Mouse (Mus musculus): ENCODE measurements around the gene 6030468B19Rik. TPM values are rescaled to one million over a fixed set of nuclear protein-coding genes. Genes with fewer than 3 reads are reported as not detected.
"Not testable (repeated sequence)": the region's sequence is repeated elsewhere in the genome, so short reads cannot be mapped to it uniquely, and the experiment has no call there.

6030468B19Rik gene
- total RNA-seq, 2 experiments from 2014 or later, result not detected

DNA sequence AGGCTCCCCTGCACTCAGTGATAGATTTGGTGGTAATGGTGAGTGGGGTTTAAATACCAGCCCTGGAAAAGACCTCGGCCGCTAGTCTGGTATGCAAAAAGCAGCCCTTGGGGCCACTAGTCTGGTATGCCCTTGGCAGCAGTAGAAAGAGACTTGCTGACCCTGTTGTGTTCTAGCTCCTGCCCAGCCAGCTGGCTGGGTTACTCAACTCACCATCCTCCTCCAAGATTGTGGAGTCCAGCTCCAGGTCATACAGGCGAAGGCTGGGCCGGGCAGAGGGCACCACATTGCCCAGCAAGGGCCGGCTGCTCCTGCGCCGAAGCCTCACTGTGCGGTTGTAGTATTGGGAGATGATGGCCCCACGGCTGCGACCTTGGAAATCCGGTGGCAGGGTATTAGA, 19.4 kb upstream of the 6030468B19Rik start:
- no peak for DNase-seq
- intact Hi-C loops (cut with DNase I; ENCODE audit: low total_unique reads), result no loop called here

DNA sequence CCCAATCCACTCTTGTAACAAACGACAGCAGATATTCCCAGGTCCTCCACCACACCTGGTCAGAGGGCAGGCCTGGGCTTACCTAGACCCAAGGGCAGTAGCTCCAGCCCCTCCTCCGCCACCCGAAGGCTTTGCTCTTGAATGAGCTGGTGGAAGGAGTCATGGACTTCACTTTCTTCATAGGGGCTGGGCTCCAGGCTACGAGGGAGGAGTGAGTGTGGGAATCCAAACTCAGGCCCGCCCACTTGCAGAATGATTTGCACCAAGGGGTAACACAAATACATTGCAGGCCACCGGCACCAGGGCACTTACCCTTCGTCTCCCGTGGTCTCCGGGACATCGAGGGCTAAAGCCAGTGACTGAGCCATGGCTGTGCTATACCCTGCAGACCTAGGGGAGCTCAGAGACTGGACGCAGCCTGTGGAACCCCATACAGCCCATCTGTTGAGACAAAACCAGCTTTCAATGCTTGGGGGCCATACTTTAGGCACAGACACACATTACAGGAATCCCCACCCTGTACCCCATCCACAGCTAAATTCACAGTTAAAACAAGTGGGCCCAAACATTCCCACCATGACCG, 18.5 kb upstream of the 6030468B19Rik start:
- DNase-seq, result no peak
- intact Hi-C loops (cut with DNase I; ENCODE audit: low total_unique reads), result no loop called here

DNA sequence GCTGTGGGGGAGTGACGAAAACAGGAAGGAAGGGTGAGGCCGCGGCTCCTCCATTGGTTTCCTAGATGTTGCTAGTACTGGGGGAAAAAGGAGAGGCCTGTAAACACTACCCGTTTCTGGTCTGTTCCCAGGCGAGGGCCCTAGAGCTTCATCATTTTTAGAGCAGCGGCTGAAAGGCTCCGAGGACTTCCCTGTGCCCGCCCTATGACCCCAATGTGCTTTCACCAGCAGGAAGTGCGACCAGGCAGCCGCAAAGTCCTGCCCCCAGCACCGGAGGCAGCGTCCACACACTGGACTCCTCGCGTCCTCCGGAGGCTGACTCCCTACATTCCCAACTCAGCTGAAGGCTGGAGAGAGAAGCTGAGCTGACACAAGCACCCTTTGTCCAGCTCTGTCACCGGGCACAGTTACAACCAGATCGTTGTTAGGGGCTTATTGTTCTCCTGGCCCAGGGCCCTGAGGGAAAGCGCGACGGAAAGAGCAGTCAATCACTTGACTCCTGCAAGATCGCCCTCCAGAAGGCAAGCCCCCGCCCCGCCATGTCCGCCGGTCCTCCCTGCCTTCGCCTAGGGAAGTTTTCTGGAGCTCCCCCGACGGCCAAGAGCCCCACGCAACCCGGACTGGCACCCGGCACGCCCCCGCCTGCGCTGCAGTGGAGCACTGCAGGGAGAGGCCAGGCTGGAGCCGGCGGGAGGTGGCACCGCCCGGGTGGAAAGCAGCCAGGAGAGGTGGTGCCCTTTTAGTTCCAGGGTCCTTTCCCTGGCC, 17.8 kb upstream of the 6030468B19Rik start:
- intact Hi-C loops (cut with DNase I; ENCODE audit: low total_unique reads), result no loop called here
- DNase-seq, result peak; percentile 75

DNA sequence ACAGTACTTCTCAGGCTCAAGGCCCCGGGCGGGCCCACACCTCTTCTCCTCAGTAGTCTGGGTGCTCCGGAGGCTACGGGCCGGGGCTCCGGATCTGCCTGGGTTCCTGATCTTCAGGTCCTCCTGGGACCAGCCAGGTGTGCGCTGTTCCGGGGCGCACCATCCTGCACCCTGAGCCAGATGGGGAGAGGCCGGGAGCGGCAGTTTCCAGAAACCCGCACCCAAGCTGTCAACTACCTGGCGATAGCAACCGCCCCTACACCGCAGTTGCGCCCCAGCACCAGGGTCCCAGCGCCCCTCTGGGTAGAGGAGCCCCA, 17.3 kb upstream of the 6030468B19Rik start:
- intact Hi-C loops (cut with DNase I; ENCODE audit: low total_unique reads), result no loop called here
- DNase-seq, result no peak

DNA sequence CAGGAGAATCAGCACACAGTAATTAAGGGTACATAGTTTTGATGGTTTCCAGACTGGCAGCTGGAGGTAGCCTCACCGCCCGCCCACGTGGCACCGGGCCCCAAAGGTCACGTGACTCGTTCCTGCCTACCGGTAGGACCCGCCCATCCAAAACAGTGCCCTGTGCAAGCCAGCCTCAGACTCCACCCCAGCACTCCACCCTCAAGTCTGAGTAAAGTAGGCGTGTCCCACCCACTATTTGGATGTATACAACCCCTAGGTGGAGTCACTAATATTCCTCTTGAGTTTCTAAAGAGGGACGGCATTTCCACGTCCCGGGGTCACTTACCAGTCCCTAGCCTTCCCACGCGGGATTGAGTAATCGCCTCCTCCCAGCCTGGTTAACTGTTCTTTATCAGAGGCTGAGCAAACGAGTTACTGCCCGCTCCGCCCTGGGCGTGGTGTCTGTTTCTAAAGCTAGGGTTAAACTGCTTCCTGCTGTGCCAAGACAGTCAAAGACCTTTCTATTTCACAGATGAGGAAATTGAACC, 16.8 kb upstream of the 6030468B19Rik start:
- intact Hi-C loops (cut with DNase I; ENCODE audit: low total_unique reads), result no loop called here
- peak; percentile 84 for DNase-seq

DNA sequence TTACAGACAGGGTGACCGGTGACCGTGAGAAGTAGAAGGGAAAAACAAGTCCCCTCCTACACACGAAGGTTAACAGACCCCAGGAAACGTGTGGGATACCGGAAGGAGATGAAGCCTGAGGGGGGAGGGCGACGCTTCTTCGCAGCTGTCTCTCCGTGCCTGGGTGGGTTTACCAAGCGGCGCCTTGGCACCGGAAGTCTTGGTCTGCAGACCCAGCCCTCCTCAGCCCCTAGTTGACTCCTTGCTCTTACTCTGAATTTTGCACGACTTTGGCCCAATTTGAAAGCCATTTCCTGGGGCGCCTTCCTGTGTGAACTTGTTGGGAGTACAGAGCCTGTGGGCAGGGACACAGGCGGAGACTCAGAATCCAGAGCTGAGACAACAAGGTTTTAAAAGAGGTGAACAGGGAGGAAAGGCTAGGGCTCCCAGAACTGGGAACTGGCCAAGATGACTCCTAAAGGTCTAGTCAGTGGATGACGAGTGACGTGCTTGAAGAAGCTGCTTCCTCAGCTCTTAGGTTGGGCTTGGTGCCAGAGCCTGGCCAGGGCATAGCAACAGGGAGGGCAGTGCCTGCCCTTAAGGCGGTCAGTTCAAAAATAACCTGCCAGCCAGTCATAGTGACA, 16.1 kb upstream of the 6030468B19Rik start:
- intact Hi-C loops (cut with DNase I; ENCODE audit: low total_unique reads), result no loop called here
- DNase-seq, result peak; percentile 71

DNA sequence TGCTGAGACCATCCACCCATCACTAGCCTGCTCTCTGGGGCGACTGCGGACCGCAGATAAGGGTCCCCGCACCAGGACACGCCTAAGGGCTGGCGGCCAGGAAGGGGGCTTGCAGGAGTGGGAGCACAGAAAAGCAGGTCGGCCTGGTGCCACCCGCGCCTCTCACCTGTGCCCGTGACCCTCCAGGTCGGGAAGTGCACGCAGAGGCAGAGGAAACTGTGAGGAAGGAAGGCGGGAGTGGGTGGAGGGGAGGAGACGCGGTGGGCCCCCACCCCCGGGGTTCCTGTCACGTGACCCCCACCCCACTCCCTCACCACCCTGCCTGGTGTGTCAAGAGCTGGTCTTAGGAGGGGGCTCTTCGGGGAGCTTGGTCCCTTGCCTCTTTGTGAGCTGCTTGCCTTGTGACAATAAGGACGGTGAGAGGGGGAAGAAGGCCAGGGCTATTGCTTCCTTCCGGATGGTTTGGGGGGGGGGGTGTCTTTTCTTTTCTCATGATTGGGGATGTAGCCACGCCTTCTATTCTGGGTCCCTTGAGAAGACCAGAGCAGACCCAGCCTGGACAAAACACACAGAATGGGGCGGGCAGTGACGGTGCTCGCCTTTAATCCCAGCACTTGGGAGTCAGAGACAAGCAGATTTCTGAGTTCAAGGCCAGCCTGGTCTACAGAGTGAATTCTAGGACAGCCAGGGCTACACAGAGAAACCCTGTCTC, 15.3 kb upstream of the 6030468B19Rik start, which contains the start of the genes Tmc8 and Tmc6:
Tmc8 (plus strand) TSS at position 84 of the 712 bp plus-strand sequence.
Tmc6 (minus strand) TSS at position 206 of the 712 bp plus-strand sequence.
- intact Hi-C loops (cut with DNase I; ENCODE audit: low total_unique reads), result no loop called here
- no peak for DNase-seq

DNA sequence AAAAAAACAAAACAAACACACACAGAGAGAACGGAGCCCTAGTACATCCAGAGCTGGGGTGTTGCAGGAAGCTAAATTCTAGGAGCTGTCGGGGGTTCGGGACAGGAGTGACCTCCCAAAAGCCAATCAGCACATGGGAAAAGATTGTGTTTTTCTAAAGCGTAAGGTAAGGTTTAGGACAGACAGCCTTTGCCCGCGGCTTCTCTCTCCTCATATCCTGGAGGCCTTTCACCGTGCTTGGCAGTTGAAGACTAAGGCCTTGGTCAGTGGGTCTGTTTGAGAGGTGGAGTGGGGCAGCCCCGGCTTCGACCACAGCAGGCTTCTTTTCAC, 14.8 kb upstream of the 6030468B19Rik start:
- intact Hi-C loops (cut with DNase I; ENCODE audit: low total_unique reads), result no loop called here
- DNase-seq, result no peak

DNA sequence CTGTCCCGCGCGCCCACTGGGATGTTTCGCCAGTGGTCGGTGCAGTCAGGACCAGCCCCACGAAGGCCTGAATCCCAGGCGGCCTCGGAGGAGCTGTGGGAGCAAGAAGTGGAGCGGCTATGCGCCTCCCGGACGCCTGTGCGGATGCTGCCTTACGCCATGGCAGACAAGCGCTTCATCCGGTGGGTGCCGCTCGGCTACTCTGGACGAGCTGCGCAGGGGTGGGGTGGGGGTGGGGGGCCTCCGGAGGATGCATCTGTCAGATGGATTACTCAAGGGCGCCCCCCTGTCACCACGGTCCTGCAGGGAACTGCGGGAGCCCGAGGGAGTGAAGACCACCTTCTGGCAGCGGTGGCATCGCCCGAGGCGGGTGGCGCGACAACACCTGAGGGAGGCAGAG, 14.4 kb upstream of the 6030468B19Rik start:
- intact Hi-C loops (cut with DNase I; ENCODE audit: low total_unique reads), result no loop called here
- DNase-seq, result peak; percentile 61

DNA sequence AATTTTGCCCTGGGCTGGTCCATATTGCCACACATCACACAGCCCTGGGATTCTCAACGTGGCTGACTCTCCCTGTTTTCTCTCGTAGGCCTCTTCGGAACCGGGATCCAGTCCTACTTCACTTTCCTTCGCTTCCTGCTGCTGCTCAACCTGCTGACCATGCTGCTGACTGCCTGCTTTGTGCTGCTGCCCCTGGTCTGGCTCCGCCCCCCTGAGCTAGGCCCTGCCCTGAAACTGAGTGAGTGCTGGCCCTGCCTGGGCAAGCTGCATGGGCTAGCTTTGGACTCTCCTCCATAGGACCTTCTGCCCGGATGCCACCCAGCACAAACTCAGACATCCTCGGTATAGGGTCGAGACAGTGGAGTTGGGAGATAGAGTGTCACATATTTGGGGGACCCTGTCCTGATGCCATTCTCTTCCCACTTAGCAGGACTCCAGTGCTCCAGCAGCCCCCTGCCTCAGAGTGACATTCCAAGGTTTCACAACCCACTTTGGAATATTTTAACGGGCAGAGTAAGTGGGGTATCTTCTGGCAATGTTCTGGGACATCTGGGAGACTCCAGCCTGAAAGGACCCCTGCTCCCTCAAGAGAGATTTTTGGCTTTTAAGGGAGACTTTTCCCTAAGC, 13.7 kb upstream of the 6030468B19Rik start:
- intact Hi-C loops (cut with DNase I; ENCODE audit: low total_unique reads), result no loop called here
- DNase-seq, result no peak

DNA sequence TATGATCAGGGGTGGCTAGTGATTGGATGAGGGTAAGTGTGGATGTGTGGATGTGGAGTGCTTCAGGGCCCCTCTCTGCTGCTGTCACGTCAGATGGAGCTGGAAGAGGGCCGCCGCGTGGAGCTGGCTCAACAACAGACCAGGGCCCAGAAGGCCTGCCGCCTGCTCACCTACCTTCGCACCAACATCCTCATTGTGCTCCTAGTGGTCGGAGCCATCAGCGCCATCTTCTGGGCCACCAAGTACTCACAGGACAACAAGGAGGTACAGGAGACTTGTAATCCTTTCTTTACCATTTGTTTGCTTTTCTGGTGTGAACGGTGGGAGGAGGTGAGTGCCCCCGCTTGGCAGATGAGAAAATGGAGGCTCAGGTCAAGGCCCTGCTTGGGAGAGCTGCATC, 11.2 kb upstream of the 6030468B19Rik start:
- intact Hi-C loops (cut with DNase I; ENCODE audit: low total_unique reads), result loop anchor here (5.0 kb wide), 1 partner anchor 74 kb away; no protein-coding TSS in a partner anchor
- peak; percentile 52 for DNase-seq

DNA sequence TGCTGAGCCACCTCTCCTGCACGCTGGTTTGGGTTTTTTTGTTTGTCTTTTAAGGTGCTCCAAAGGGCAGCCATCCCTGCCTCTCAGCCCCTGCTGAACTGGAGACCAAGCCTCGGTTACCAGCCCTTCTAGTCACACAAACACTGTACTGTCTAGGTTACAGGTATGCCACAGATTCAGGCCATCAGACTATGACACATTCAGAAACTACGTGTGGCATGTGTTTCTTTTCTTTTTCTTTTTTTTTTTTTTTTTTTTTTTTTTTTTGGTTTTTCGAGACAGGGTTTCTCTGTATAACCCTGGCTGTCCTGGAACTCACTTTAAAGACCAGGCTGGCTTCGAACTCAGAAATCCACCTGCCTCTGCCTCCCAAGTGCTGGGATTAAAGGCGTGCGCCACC, 9.0 kb upstream of the 6030468B19Rik start:
- not testable (repeated sequence) for DNase-seq
- intact Hi-C loops (cut with DNase I; ENCODE audit: low total_unique reads), result loop anchor here (5.0 kb wide), 1 partner anchor 76 kb away; no protein-coding TSS in a partner anchor

DNA sequence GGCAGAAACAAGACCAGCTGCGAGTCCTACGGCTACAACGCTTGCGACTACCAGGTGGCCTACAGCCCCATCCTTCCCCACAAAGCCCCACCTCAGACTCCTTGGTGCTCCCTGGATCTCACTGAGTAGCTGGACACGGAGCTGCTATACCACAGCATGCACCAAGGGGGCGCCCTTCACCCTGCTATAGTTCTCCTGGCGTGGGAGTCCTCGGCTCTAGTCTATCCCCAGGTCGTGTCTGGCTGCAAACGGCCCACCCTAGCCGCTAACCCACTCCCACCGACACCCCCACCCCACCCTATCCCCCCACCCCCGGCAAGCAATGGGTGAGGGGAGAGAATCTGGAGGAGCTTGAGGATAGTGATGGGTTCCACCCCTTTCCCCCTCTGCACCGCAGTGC, 7.2 kb upstream of the 6030468B19Rik start:
- intact Hi-C loops (cut with DNase I; ENCODE audit: low total_unique reads), result loop anchor here (2.0 kb wide), 1 partner anchor 35 kb away; the partner anchor contains the start of gene Afmid
- DNase-seq, result peak; percentile 76

DNA sequence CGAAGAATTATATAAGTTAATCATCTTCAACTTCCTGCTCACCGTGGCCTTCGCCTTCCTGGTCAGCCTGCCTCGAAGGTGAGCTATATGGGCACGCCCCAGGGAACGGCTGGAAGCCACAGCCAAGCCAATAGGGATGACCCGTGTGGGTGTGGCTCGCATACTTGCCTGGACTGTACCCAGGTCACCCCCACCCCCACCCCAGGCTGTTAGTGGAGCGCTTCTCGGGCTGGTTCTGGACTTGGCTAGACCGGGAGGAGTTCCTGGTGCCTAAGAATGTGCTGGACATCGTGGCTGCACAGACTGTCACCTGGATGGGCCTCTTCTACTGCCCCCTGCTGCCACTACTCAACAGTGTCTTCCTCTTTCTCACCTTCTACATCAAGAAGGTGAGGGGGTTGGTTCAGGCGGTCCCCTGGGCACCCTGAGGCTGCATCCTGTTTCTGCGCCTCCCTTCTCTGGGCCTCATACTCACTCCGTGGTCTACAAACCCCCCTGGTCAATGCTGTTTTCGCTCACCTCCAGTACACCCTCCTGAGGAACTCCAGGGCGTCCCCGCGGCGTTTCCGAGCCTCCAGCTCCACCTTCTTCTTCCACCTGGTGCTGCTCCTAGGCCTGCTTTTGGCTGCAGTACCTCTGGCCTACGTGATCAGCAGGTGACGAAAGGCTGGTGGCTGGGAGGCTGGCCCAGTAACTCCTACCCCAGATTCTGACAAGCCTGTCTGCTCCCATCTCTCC, 6.6 kb upstream of the 6030468B19Rik start:
- intact Hi-C loops (cut with DNase I; ENCODE audit: low total_unique reads), result loop anchor here (2.0 kb wide), 1 partner anchor 34 kb away; the partner anchor contains the start of gene Afmid
- DNase-seq, result no peak

DNA sequence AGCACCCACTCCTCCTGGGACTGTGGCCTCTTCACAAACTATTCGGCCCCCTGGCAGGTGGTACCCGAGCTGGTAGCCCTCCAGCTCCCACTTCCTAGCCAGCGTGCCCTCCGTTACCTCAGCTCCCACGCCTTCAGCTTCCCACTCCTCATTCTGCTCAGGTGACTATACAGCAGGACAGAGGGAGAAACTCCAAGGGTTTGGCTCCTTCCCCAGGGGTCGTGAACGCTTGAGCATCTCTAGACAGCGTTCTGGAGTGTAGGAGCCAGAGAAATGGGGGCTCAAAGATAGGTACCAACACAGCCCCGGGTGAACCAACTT, 6.1 kb upstream of the 6030468B19Rik start:
- intact Hi-C loops (cut with DNase I; ENCODE audit: low total_unique reads), result loop anchor here (2.0 kb wide), 1 partner anchor 33 kb away; the partner anchor contains the start of gene Afmid
- DNase-seq, result no peak

DNA sequence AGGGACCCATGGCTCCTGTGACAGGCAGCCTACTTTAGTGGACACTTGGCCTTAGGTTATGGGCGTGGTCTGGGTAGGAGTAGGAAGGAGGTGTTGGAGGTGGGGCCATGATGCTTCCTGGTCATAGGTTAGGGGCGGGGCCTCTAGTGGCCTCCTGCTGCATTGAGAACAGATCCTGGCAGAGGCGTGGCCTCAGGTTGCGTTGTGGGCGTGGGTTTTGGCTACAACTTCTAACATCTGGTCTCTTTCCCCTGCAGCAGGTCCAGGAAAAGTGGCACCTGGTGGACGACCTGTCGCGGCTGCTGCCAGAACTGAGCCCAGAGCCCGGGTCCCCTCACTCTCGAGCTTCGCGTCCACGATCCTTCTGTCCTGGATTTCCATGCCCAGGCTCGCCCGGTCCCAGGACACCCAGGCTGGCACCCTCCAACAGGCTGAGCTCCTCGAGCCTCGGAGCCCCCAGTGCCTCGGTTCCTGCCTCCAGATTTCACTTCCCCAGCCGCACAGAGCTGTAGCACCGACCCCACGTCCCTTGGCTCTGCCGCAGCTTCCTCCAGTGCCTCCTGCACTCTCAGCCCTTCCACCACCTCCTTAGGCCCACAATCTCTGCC, 5.1 kb upstream of the 6030468B19Rik start:
- DNase-seq, result no peak

DNA sequence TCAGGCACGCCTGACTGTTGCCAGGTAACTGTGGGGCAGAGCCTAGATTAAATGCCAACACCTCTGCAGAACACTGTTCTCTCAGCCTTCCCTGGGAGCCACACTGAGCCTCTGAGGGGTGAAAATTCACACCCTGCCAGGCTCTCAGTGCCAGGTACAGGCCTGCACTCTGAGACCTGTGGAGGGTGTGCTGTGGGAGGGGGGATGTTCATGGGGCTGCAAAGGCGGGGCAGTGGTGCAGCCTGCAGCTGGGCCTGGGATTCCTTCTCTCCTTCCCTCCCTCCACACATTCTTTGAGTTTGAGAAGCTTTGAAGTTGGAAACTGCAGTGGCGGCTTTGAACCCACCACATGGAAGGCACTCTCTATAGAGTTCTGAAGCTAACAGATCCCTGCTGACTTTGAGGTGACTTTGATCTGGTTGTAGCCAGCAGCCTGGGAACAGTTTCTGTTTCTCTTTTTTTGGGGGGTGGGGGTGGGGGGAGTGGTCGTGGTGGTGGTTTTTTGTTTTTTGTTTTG, 3.4 kb upstream of the 6030468B19Rik start:
- intact Hi-C loops (cut with DNase I; ENCODE audit: low total_unique reads), result no loop called here
- DNase-seq, result no peak

More for the DNA sequence above, 5.1 kb upstream of the 6030468B19Rik start:
- intact Hi-C loops (cut with DNase I; ENCODE audit: low total_unique reads), result no loop called here

DNA sequence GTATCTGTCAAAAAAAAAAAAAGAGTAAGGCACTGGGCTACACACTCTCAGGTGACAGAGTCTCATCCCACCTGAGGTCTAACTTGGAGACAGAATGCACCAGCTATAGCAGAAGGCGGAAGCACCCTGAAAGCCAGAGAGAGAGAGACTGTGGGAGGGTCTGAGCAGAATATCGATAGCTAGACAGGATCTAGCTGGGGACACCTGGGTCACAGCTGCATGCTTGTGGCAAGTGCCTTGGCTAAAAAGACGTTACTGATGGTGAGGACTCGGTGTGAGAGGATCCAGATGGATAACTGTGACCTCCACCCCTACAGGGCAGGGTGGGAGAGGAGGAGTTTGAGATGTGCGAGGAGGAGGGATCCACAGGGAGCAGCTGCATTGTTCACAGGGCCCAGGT, 506 bp upstream of the 6030468B19Rik start:
- intact Hi-C loops (cut with DNase I; ENCODE audit: low total_unique reads), result no loop called here
- DNase-seq, result no peak
